Mouse (Mus musculus) heart, adult 2 months (tissue): ENCODE measurements around the gene Atxn7l1.

Experiments used
- CTCF ChIP-seq: fragments of 200-600 bp; IDR thresholded peaks from 2 replicates; pipeline ENCODE4 v1.8.1; 2022; ENCODE audit warnings: antibody characterized with exemption, mild to moderate bottlenecking, moderate library complexity
- EP300 ChIP-seq: fragments of 200-500 bp; IDR thresholded peaks from 2 replicates; pipeline ENCODE4 v1.6.1; 2011; ENCODE audit warnings: low read depth, low read length, control low read depth; ENCODE audit not compliant: insufficient read depth
- POLR2A ChIP-seq: fragments of 200-500 bp; IDR thresholded peaks from 2 replicates; pipeline ENCODE4 v1.6.1; 2011; ENCODE audit warnings: mild to moderate bottlenecking, low read depth, low read length, control low read depth; ENCODE audit not compliant: insufficient read depth

DNA sequence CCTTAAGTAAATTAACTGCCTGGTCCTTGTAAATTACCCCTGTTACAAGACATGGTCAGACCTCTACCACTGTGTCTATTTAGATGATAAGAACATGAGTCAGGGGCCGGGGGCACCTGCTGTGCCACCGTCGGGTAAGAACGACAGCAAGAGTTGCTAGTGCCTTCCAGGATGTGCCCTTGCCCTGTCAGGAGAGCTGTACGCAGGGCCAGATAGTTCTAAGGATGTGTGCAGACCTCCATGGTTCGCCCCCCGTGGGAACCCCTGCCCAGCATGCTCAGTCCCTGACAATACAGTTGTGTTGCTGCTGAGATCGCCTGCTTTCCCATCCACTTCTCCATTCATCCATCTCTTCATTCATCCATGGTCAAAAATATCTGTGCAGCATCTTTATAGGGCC is 217.6 kb downstream of the Atxn7l1 start:
- TF ChIP-seq CTCF = no peak
- no peak for TF ChIP-seq POLR2A
- no peak for TF ChIP-seq EP300
